Mouse (Mus musculus) limb, embryonic 11.5 days (tissue): Measurements from ENCODE around the gene Smndc1. TPM values are rescaled to one million over a fixed set of nuclear protein-coding genes. Genes with fewer than 3 reads are reported as not detected.

Source experiments
- ATAC-seq: fragments of 200-750 bp; cut with Nextera tagmentation; 2 replicates; pipeline ENCODE4 v1.8.0; 2017; ENCODE audit warnings: low read depth; ENCODE audit not compliant: insufficient number of reproducible peaks, low FRiP score, low TSS enrichment
- DNase-seq: peaks from one replicate; pipeline ENCODE4 v3.0.0-alpha.2; 2015; ENCODE audit warnings: low spot score
- H3K27ac ChIP-seq: fragments of 300-500 bp; sonication (generic); replicated peaks from 2 replicates; pipeline ENCODE4 v1.5.1; 2014; ENCODE audit warnings: low read depth, mild to moderate bottlenecking, low read length
- H3K27me3 ChIP-seq: fragments of 300-500 bp; sonication (generic); 2 replicates; pipeline ENCODE4 v1.6.1; 2014; ENCODE audit warnings: mild to moderate bottlenecking, low read length, mixed read lengths; ENCODE audit not compliant: control insufficient read depth, insufficient read depth
- H3K36me3 ChIP-seq: fragments of 300-500 bp; sonication (generic); 2 replicates; pipeline ENCODE4 v1.6.1; 2014; ENCODE audit warnings: mild to moderate bottlenecking, low read length, moderate library complexity, mixed read lengths; ENCODE audit not compliant: control insufficient read depth, insufficient read depth
- H3K4me1 ChIP-seq: fragments of 300-500 bp; sonication (generic); 2 replicates; pipeline ENCODE4 v1.6.1; 2014; ENCODE audit warnings: low read length, mixed read lengths; ENCODE audit not compliant: control insufficient read depth, insufficient read depth
- H3K4me2 ChIP-seq: fragments of 300-500 bp; sonication (generic); 2 replicates; pipeline ENCODE4 v1.6.1; 2014; ENCODE audit warnings: low read depth, mild to moderate bottlenecking, moderate library complexity; ENCODE audit not compliant: severe bottlenecking
- H3K4me3 ChIP-seq: fragments of 300-500 bp; sonication (generic); 2 replicates; pipeline ENCODE4 v1.5.1; 2014; ENCODE audit warnings: low read depth, low read length
- H3K9ac ChIP-seq: fragments of 300-500 bp; sonication (generic); 2 replicates; pipeline ENCODE4 v1.6.1; 2014; ENCODE audit warnings: mild to moderate bottlenecking, low read length
- H3K9me3 ChIP-seq: fragments of 300-500 bp; sonication (generic); 2 replicates; pipeline ENCODE4 v1.6.1; 2016; ENCODE audit warnings: low read length; ENCODE audit not compliant: control insufficient read depth
- WGBS: fragments of 180-500 bp; shearing (Covaris S2); extraction: QIAGEN DNeasy Blood & Tissue Kit; methylation state at CpG from one replicate; pipeline ENCODE4 v1.1.7; 2014; 5-methylcytosine and 5-hydroxymethylcytosine counted together
- polyA plus RNA-seq: library from polyadenylated mRNA; unstranded; fragments of >200 nt; fragmentation: Nextera tagmentation; extraction: Ambion mirVana; gene quantifications from 2 replicates; pipeline ENCODE4 v1.2.1, GENCODE M21; 2014

Gene Smndc1
- polyA plus RNA-seq, 1 experiment from 2014 or later = 62.2 TPM

- H3K4me3 ChIP-seq = no peak overlapping the region
- H3K4me2 ChIP-seq = no peak overlapping the region
- no peaks in the 10 kb centered on the region for H3K36me3 ChIP-seq
- no peaks in the 10 kb centered on the region for H3K9me3 ChIP-seq
- ATAC-seq (no peak), DNase-seq (peak; percentile 76)
- no peak overlapping the region for H3K27ac ChIP-seq
- H3K27me3 ChIP-seq = no peaks in the 10 kb centered on the region
- H3K9ac ChIP-seq = no peak overlapping the region
- WGBS = 45% methylated on average over 5 of the region's 5 CpGs
- 0 out of 2 replicates have a peak, but pooled peaks cover 2% of the 10 kb centered on the region for H3K4me1 ChIP-seq
These were observed 29.5 kb upstream of the Smndc1 start for GRCm38 (mm10) chr19:53419834-53420233.

- WGBS = 81% methylated on average over 17 of the region's 17 CpGs
- no peaks in the 10 kb centered on the region for H3K36me3 ChIP-seq
- no peak overlapping the region for H3K9ac ChIP-seq
- H3K4me2 ChIP-seq = no peak overlapping the region
- H3K4me3 ChIP-seq = no peak overlapping the region
- H3K27ac ChIP-seq = no peak overlapping the region
- no peak for ATAC-seq
- H3K27me3 ChIP-seq = no peaks in the 10 kb centered on the region
- DNase-seq = no peak
- no peaks in the 10 kb centered on the region for H3K9me3 ChIP-seq
- H3K4me1 ChIP-seq = peaks cover 11% of the 10 kb centered on the region
These were observed 24.8 kb upstream of the Smndc1 start for GRCm38 (mm10) chr19:53415198-53415597.

- Histone ChIP-seq H3K4me2 (no peak overlapping the region), H3K4me3 (no peak overlapping the region), H3K4me1 (peaks cover 14% of the 10 kb centered on the region), H3K9ac (no peak overlapping the region), H3K27me3 (no peaks in the 10 kb centered on the region), H3K27ac (no peak overlapping the region), H3K9me3 (no peaks in the 10 kb centered on the region), H3K36me3 (no peaks in the 10 kb centered on the region)
- no peak for ATAC-seq
- WGBS = 86% methylated on average over 11 of the region's 11 CpGs
- DNase-seq = no peak
These were observed 24.3 kb upstream of the Smndc1 start for GRCm38 (mm10) chr19:53414650-53415049.

GRCm38 (mm10) chr19:53413617-53414380, 23.4 kb upstream of the Smndc1 start:
- no peaks in the 10 kb centered on the region for H3K27me3 ChIP-seq
- H3K4me2 ChIP-seq = no peak overlapping the region
- H3K9ac ChIP-seq = no peak overlapping the region
- 73% methylated on average over 15 of the region's 15 CpGs for WGBS
- no peaks in the 10 kb centered on the region for H3K36me3 ChIP-seq
- ATAC-seq = no peak
- H3K9me3 ChIP-seq = no peaks in the 10 kb centered on the region
- no peak for DNase-seq
- peaks cover 14% of the 10 kb centered on the region for H3K4me1 ChIP-seq
- no peak overlapping the region for H3K4me3 ChIP-seq
- H3K27ac ChIP-seq = no peak overlapping the region

GRCm38 (mm10) chr19:53412149-53412848, 21.9 kb upstream of the Smndc1 start:
- Histone ChIP-seq H3K9ac (no peak overlapping the region), H3K4me2 (no peak overlapping the region), H3K4me1 (peaks cover 14% of the 10 kb centered on the region), H3K27me3 (no peaks in the 10 kb centered on the region), H3K36me3 (no peaks in the 10 kb centered on the region), H3K27ac (peak overlapping the region; percentile 68), H3K4me3 (no peak overlapping the region), H3K9me3 (no peaks in the 10 kb centered on the region)
- 11% methylated on average over 6 of the region's 6 CpGs for WGBS
- ATAC-seq (peak; percentile 60; the same call in 1 of the 2 replicates), DNase-seq (peak; percentile 58)

GRCm38 (mm10) chr19:53409663-53410307, 19.4 kb upstream of the Smndc1 start:
- peaks cover 14% of the 10 kb centered on the region for H3K4me1 ChIP-seq
- H3K4me3 ChIP-seq = no peak overlapping the region
- H3K36me3 ChIP-seq = no peaks in the 10 kb centered on the region
- DNase-seq (no peak), ATAC-seq (no peak)
- 69% methylated on average over 17 of the region's 17 CpGs for WGBS
- no peaks in the 10 kb centered on the region for H3K27me3 ChIP-seq
- H3K4me2 ChIP-seq = peak overlapping the region; percentile 8; the same call in 1 of the 2 replicates
- no peak overlapping the region for H3K9ac ChIP-seq
- H3K27ac ChIP-seq = no peak overlapping the region
- H3K9me3 ChIP-seq = no peaks in the 10 kb centered on the region

- Histone ChIP-seq H3K4me2 (no peak overlapping the region), H3K27ac (no peak overlapping the region)
- 91% methylated on average over 8 of the region's 8 CpGs for WGBS
These were observed 18.0 kb upstream of the Smndc1 start for GRCm38 (mm10) chr19:53408398-53408797.

GRCm38 (mm10) chr19:53407350-53407749, 17.0 kb upstream of the Smndc1 start:
- Histone ChIP-seq H3K4me3 (no peak overlapping the region), H3K36me3 (no peaks in the 10 kb centered on the region), H3K9ac (no peak overlapping the region), H3K4me1 (peaks cover 11% of the 10 kb centered on the region), H3K4me2 (no peak overlapping the region), H3K27ac (no peak overlapping the region), H3K9me3 (no peaks in the 10 kb centered on the region), H3K27me3 (no peaks in the 10 kb centered on the region)
- 78% methylated on average over 2 of the region's 2 CpGs for WGBS
- DNase-seq (no peak), ATAC-seq (no peak)

More at GRCm38 (mm10) chr19:53408398-53408797, 18.0 kb upstream of the Smndc1 start:
- no peaks in the 10 kb centered on the region for H3K9me3 ChIP-seq
- no peak overlapping the region for H3K4me3 ChIP-seq
- DNase-seq (no peak), ATAC-seq (no peak)
- H3K9ac ChIP-seq = no peak overlapping the region
- no peaks in the 10 kb centered on the region for H3K27me3 ChIP-seq
- H3K36me3 ChIP-seq = no peaks in the 10 kb centered on the region
- peaks cover 14% of the 10 kb centered on the region for H3K4me1 ChIP-seq
